Mouse (Mus musculus): ENCODE results near the gene Rnf10. TPM values are rescaled to one million over a fixed set of nuclear protein-coding genes. Genes with fewer than 3 reads are reported as not detected.

Gene Rnf10
- polyA plus RNA-seq, 1 experiment from 2014 or later: 85.1 TPM

DNA sequence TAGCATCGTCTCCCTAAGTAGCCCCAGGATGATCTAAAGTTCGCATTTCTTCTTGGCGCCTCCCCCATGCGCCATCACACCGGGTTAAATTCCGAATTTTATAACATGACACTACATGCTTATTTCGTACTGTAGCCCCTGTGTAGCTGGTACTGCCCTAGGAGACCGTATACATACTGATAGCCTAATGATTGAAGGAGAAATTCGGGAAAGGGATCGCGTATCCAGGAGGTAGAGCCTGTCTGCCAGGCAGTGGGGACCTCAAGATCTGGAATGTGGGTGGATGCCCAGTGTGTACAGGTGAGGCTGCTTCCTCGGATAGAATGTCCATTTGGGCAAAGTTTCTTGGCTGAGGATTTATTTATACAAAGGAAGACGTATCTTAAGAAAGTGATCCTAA, 28.9 kb upstream of the Rnf10 start:
- peak overlapping the region; percentile 94 for H3K4me3 ChIP-seq (replicated peaks; ENCODE audit: low read length)
- WGBS: 17% methylated on average over 13 of the region's 13 CpGs
- H3K9ac ChIP-seq (ENCODE audit: low read length): peak overlapping the region; percentile 74
- peak overlapping the region; percentile 81 for H3K4me2 ChIP-seq (ENCODE audit: low read depth, low read length)
- peak overlapping the region; percentile 71 for H3K27ac ChIP-seq (ENCODE audit: low read length)
- ATAC-seq (ENCODE audit: insufficient read depth, low FRiP score): no peak
- H3K9me3 ChIP-seq (replicated peaks; ENCODE audit: control insufficient read depth, low read length): no peaks in the 10 kb centered on the region
- peaks cover 10% of the 10 kb centered on the region for H3K36me3 ChIP-seq (ENCODE audit: control insufficient read depth, insufficient read depth, low read length)
- peaks cover 25% of the 10 kb centered on the region for H3K4me1 ChIP-seq (ENCODE audit: control insufficient read depth, insufficient read depth, low read length)
- no peaks in the 10 kb centered on the region for H3K27me3 ChIP-seq (ENCODE audit: control insufficient read depth, insufficient read depth, low read length)

DNA sequence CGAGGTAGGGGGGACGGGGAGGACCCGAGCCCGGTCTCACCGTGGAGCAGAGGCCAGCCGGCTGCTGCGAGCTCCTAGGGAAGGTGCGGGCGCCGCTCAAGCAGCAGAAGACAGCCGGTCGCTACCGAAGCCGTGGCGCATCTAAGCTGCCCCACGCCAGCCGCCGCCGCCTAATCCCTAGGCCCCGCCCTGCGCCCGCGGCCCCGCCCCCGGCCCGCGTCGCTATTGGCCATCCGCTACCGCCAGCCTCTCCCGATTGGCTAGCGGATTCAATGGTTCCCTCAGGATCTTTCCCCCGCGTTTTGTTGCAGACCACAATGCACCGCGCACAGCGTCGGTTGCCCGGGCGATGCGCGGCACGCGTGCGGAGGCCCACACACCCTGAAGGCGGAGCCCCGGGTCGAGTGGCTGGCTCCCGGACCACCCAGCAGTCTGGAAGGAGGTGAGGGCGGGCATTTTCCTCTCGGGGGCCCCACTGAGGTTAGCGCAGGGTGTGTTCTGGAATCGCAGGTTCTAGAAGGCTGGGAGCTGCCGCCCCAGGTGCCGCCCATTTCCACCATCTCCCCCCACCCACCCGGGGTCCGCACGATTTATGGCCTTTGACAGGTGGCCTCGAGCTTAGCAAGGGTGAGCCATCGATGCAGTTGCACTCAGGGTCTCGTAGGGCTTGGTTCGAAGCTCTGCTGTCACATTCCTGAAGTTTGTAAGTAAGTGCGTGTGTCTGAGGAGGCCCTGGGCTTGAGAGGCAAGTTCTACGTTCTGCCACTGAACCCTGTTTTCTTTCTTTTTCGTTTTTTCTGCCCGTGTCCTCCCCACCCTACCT, 28.3 kb upstream of the Rnf10 start, which contains the start of gene Dynll1:
Dynll1 (minus strand) TSS at position 208 of the 823 bp plus-strand sequence.
- Histone ChIP-seq H3K36me3 (ENCODE audit: control insufficient read depth, insufficient read depth, low read length) (peaks cover 14% of the 10 kb centered on the region), H3K4me1 (ENCODE audit: control insufficient read depth, insufficient read depth, low read length) (peaks cover 28% of the 10 kb centered on the region), H3K9ac (ENCODE audit: low read length) (peak within 1 kb of the TSS; percentile 93), H3K27ac (ENCODE audit: low read length) (peak within 1 kb of the TSS; percentile 96), H3K9me3 (replicated peaks; ENCODE audit: control insufficient read depth, low read length) (no peaks in the 10 kb centered on the region), H3K4me3 (replicated peaks; ENCODE audit: low read length) (peak within 1 kb of the TSS; percentile 94), H3K4me2 (ENCODE audit: low read depth, low read length) (peak within 1 kb of the TSS; percentile 86), H3K27me3 (ENCODE audit: control insufficient read depth, insufficient read depth, low read length) (no peaks in the 10 kb centered on the region)
- peak; percentile 97 for ATAC-seq (ENCODE audit: insufficient read depth, low FRiP score)
- under 1% methylated on average over 61 of the region's 66 CpGs for WGBS

DNA sequence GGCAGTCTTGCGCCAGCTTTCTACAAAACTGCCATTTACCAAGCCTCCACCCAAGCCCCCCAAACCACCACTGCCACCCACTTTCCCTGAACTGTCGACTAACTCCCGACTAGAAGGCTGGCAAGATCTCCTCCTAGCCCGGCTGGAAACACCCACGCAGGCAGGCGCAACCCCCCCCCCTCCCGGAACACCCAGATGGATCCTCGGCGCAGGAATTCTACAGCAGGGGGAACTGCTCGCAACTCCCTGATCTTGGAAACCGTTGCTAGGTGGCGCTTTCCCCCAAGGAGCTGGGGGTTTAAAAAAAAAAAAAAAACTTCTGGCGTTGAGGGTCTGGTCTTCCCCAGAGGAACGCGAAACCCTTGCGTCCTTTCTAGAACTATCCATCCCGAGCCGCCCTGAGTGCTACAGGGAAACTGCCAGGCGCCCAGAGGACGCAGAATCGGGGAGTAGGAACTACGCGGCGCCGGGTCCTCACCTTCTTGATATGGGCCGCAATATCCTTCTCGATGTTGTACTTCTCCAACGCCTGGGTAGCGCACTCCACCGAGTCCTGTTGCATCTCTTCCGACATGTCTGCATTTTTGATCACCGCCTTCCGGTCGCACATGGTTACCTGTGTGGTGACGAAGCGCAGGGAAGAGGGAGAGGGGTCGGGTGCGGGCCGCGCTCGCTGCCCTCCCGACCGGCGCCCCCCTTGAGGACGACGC, 27.5 kb upstream of the Rnf10 start:
- H3K4me3 ChIP-seq (replicated peaks; ENCODE audit: low read length): peak overlapping the region; percentile 94
- H3K4me1 ChIP-seq (ENCODE audit: control insufficient read depth, insufficient read depth, low read length): peaks cover 32% of the 10 kb centered on the region
- H3K27ac ChIP-seq (ENCODE audit: low read length): peak overlapping the region; percentile 96
- peak overlapping the region; percentile 86 for H3K4me2 ChIP-seq (ENCODE audit: low read depth, low read length)
- no peaks in the 10 kb centered on the region for H3K9me3 ChIP-seq (replicated peaks; ENCODE audit: control insufficient read depth, low read length)
- WGBS: under 1% methylated on average over 46 of the region's 46 CpGs
- peaks cover 16% of the 10 kb centered on the region for H3K36me3 ChIP-seq (ENCODE audit: control insufficient read depth, insufficient read depth, low read length)
- ATAC-seq (ENCODE audit: insufficient read depth, low FRiP score): no peak; the same call in 1 of the 2 replicates
- peak overlapping the region; percentile 93 for H3K9ac ChIP-seq (ENCODE audit: low read length)
- no peaks in the 10 kb centered on the region for H3K27me3 ChIP-seq (ENCODE audit: control insufficient read depth, insufficient read depth, low read length)

DNA sequence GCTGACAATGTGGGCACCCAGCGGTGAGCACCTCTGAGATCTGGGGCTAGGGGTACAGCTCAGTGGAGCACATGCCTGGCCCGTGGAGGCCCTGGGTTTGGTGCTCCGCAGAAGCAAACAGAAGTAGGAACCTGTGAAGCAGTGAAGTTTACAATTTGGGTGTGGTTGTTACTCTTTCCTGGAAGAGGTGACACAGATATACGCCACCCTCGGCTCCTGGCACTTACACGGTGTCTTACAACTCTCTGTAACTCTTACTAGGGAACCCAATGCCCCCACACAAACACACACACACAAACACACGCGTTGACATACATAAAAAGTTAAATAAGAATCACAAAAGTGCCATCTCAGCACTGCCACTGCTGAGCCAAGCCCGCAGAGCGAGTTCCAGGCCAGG, 23.6 kb upstream of the Rnf10 start:
- H3K27me3 ChIP-seq (ENCODE audit: control insufficient read depth, insufficient read depth, low read length): no peaks in the 10 kb centered on the region
- H3K4me3 ChIP-seq (replicated peaks; ENCODE audit: low read length): no peak overlapping the region
- peaks cover 18% of the 10 kb centered on the region for H3K36me3 ChIP-seq (ENCODE audit: control insufficient read depth, insufficient read depth, low read length)
- 62% methylated on average over 10 of the region's 10 CpGs for WGBS
- H3K9ac ChIP-seq (ENCODE audit: low read length): no peak overlapping the region
- no peak overlapping the region for H3K4me2 ChIP-seq (ENCODE audit: low read depth, low read length)
- peak overlapping the region; percentile 70 for H3K27ac ChIP-seq (ENCODE audit: low read length)
- ATAC-seq (ENCODE audit: insufficient read depth, low FRiP score): no peak
- peaks cover 27% of the 10 kb centered on the region for H3K4me1 ChIP-seq (ENCODE audit: control insufficient read depth, insufficient read depth, low read length)
- no peaks in the 10 kb centered on the region for H3K9me3 ChIP-seq (replicated peaks; ENCODE audit: control insufficient read depth, low read length)

DNA sequence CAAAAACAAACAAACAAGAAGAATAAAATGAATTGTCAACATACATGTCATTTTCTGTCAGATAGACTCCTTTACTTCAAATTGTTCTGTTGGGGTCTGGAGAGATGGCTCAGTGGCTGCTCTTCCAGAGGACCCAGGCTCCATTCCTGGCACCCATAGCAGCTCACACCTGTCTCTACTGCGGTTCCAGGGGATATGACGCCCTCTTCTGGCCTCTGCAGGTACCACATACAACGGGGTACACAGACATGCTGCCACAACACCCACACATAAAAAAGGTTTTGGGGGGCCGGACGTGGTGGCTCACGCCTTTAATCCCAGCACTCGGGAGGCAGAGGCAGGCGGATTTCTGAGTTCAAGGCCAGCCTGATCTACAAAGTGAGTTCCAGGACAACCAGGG, 21.5 kb upstream of the Rnf10 start:
- Histone ChIP-seq H3K27me3 (ENCODE audit: control insufficient read depth, insufficient read depth, low read length) (no peaks in the 10 kb centered on the region), H3K4me3 (replicated peaks; ENCODE audit: low read length) (no peak overlapping the region), H3K27ac (ENCODE audit: low read length) (no peak overlapping the region), H3K36me3 (ENCODE audit: control insufficient read depth, insufficient read depth, low read length) (peaks cover 15% of the 10 kb centered on the region), H3K4me1 (ENCODE audit: control insufficient read depth, insufficient read depth, low read length) (peaks cover 23% of the 10 kb centered on the region), H3K9me3 (replicated peaks; ENCODE audit: control insufficient read depth, low read length) (no peaks in the 10 kb centered on the region), H3K9ac (ENCODE audit: low read length) (no peak overlapping the region), H3K4me2 (ENCODE audit: low read depth, low read length) (no peak overlapping the region)
- 83% methylated on average over 8 of the region's 8 CpGs for WGBS
- no peak for ATAC-seq (ENCODE audit: insufficient read depth, low FRiP score)

DNA sequence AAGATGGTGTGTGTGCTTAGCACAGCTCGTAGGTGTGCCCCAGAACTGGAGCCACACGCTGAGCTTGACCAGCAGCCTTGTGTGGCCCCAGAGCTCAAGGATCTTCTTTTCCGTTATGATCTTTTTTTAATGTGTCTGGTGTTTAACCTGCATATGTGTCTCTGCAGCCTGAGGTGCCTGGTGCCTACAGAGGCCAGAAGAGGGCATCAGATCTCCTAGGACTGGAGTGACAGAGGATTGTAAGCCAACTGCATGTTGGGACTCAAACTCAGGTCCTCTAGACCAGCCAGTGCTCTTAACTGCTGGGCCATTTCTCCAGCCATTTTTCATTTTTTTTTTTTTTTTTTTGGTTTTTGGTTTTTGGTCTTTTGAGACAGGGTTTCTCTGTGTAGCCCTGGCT, 12.0 kb upstream of the Rnf10 start:
- Histone ChIP-seq H3K4me3 (replicated peaks; ENCODE audit: low read length) (no peak overlapping the region), H3K9me3 (replicated peaks; ENCODE audit: control insufficient read depth, low read length) (no peaks in the 10 kb centered on the region), H3K4me2 (ENCODE audit: low read depth, low read length) (no peak overlapping the region), H3K27ac (ENCODE audit: low read length) (no peak overlapping the region), H3K36me3 (ENCODE audit: control insufficient read depth, insufficient read depth, low read length) (0 out of 2 replicates have a peak, but pooled peaks cover 14% of the 10 kb centered on the region), H3K9ac (ENCODE audit: low read length) (no peak overlapping the region), H3K4me1 (ENCODE audit: control insufficient read depth, insufficient read depth, low read length) (peaks cover 4% of the 10 kb centered on the region), H3K27me3 (ENCODE audit: control insufficient read depth, insufficient read depth, low read length) (no peaks in the 10 kb centered on the region)
- 91% methylated on average over 3 of the region's 3 CpGs for WGBS
- no peak for ATAC-seq (ENCODE audit: insufficient read depth, low FRiP score)

DNA sequence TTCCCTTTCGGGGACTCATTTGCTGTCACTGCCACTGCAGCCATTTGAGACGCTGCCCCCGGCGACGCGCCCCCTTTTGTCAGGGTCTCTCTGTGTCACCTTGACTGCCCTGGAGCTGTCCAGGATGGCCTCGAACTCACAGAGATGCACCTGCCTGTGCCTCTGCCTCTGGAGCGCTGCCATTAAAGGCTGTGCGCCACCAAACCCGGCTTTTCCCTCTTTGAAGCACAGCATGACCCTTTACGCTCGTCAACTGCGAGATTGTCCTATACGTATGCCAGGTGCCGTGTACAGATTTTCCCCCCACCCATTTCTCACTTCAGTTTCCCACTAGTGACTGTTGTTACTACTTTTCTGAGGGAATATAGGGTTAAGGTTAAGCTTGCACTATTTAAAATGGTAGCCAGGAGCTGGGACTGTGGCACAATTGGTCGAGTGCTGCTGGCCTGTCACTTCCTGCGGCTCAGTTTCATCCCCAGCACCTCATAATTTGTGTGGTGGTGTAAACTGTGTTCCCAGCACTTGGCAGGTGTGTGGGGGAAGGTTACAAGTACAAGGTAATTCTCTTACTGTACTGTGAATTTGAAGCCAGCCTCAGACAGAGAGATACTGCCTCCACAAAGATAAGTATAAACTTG, 7.5 kb upstream of the Rnf10 start:
- ATAC-seq (ENCODE audit: insufficient read depth, low FRiP score): no peak
- Histone ChIP-seq H3K4me3 (replicated peaks; ENCODE audit: low read length) (peak overlapping the region; percentile 93), H3K27ac (ENCODE audit: low read length) (no peak overlapping the region; the same call in 1 of the 2 replicates), H3K9ac (ENCODE audit: low read length) (peak overlapping the region; percentile 90), H3K9me3 (replicated peaks; ENCODE audit: control insufficient read depth, low read length) (no peaks in the 10 kb centered on the region), H3K36me3 (ENCODE audit: control insufficient read depth, insufficient read depth, low read length) (0 out of 2 replicates have a peak, but pooled peaks cover 8% of the 10 kb centered on the region), H3K4me2 (ENCODE audit: low read depth, low read length) (peak overlapping the region; percentile 94), H3K27me3 (ENCODE audit: control insufficient read depth, insufficient read depth, low read length) (no peaks in the 10 kb centered on the region), H3K4me1 (ENCODE audit: control insufficient read depth, insufficient read depth, low read length) (peaks cover 4% of the 10 kb centered on the region)
- WGBS: 4% methylated on average over 17 of the region's 17 CpGs

DNA sequence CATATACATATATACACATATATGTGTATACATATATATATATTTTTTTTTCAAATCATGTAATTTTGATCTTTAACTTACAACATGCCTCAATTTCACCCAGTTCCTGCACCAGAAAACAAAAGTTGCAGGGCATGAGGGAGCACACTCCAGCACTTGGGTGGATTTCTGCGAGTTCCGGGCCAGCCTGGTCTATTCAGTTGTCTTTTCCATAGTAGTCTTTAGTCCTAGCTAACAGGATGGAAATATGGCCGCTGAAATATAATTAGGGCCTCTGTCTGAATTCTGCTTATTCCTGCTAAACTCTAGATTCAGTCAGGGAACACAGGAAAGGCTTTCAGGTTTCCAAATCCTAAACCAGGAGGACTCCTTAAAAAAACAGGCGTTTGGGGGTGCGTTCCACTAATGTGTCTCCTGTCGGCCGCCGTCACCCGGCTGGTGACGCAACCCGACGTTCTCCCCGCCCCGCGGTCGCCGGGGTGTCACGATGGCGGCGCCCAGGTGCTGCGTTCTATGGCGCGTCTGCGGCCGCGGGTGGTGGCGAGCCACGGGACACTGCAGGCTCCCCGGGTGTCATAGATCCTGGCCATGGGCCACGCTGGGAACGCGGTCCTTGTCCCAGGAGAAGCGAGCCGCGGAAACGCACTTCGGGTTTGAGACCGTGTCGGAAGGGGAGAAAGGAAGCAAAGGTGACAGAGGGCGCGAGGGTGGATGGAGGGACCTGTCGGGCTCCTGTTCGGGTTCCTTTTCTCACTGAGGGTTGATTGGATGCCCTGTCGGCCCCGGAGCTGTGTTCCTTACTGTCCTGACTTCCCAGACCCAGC, 6.7 kb upstream of the Rnf10 start, which contains the start of gene Coq5:
Coq5 (plus strand) TSS at position 441 of the 824 bp plus-strand sequence.
- H3K4me2 ChIP-seq (ENCODE audit: low read depth, low read length): peak within 1 kb of the TSS; percentile 94
- H3K27ac ChIP-seq (ENCODE audit: low read length): no peak within 1 kb of the TSS; the same call in 1 of the 2 replicates
- peaks cover 4% of the 10 kb centered on the region for H3K4me1 ChIP-seq (ENCODE audit: control insufficient read depth, insufficient read depth, low read length)
- 0 out of 2 replicates have a peak, but pooled peaks cover 6% of the 10 kb centered on the region for H3K36me3 ChIP-seq (ENCODE audit: control insufficient read depth, insufficient read depth, low read length)
- H3K9me3 ChIP-seq (replicated peaks; ENCODE audit: control insufficient read depth, low read length): no peaks in the 10 kb centered on the region
- peak within 1 kb of the TSS; percentile 93 for H3K4me3 ChIP-seq (replicated peaks; ENCODE audit: low read length)
- ATAC-seq (ENCODE audit: insufficient read depth, low FRiP score): peak; percentile 88
- peak within 1 kb of the TSS; percentile 90 for H3K9ac ChIP-seq (ENCODE audit: low read length)
- H3K27me3 ChIP-seq (ENCODE audit: control insufficient read depth, insufficient read depth, low read length): no peaks in the 10 kb centered on the region
- WGBS: 4% methylated on average over 45 of the region's 45 CpGs
